Mouse (Mus musculus) E14TG2a.4 (cell line): ENCODE measurements around the gene Inca1.
A peak's percentile ranks its signal among the peaks of the same experiment; 100 is the strongest.

ENCODE experiments used
- H3K27me3 ChIP-seq: 2 replicates; pipeline ENCODE4 v1.6.1; 2014; ENCODE audit warnings: low read length, control low read depth; ENCODE audit not compliant: insufficient read depth
- H3K36me3 ChIP-seq: 2 replicates; pipeline ENCODE4 v1.6.1; 2014; ENCODE audit warnings: low read length, control low read depth; ENCODE audit not compliant: insufficient read depth
- H3K4me1 ChIP-seq: replicated peaks from 2 replicates; pipeline ENCODE4 v1.6.1; 2014; ENCODE audit warnings: low read depth, low read length, control low read depth
- H3K4me3 ChIP-seq: replicated peaks from 2 replicates; pipeline ENCODE4 v1.5.1; 2014; ENCODE audit warnings: mild to moderate bottlenecking, low read length
- H3K9me3 ChIP-seq: 2 replicates; pipeline ENCODE4 v1.6.1; 2014; ENCODE audit warnings: low read length, control low read depth
- CTCF ChIP-seq: conservative IDR thresholded peaks from 2 replicates; pipeline ENCODE4 v1.5.1; 2014; ENCODE audit warnings: low read length
- NANOG ChIP-seq: IDR thresholded peaks from 2 replicates; pipeline ENCODE4 v1.6.1; 2014; ENCODE audit warnings: borderline replicate concordance, low read length, mixed read lengths
- POU5F1 ChIP-seq: IDR thresholded peaks from 2 replicates; pipeline ENCODE4 v1.6.1; 2014; ENCODE audit warnings: low read length, borderline replicate concordance

Inca1 gene

DNA sequence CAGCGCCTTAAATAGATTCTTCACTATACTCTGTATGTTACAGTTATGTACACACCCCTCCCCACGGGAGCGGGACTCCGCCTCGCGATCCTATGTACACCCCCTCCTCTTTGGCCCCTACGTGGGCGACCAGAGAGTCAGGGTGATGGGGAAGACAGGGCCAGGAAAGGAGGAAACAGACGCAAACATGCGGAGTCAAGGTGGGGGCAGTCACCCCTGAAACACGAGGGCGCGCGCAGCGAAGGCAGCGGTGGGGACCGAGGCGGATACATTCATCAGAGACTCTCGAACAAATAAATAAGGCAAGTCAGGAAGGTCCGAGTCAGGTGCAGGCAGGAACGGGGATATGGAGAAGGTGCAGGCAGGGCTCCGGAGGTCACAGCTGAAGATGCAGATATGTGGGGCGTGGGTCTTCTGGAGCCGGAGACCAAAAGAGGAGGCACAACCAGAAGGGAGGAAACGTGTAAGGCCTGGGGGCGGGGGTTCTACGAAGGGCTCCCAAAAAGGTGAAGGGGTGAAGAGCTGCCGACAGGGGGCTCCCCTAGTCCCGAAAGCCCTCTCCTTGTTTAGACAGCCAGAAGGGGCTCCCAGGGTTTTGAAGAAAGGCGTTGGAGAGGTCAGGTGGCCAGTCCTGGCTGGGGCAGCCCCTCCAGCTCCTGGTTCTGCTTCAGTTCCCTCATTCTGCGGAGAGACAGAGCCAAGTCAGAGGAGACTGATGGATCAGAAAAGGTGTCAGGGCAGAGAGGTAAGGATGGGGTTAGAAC is 30.2 kb downstream of the Inca1 start:
- Histone ChIP-seq H3K4me1 (peaks cover 65% of the 10 kb centered on the region), H3K27me3 (no peaks in the 10 kb centered on the region), H3K4me3 (peak overlapping the region; percentile 94), H3K36me3 (peaks cover 49% of the 10 kb centered on the region), H3K9me3 (peaks cover 5% of the 10 kb centered on the region; the same call in 1 of the 2 replicates)
- TF ChIP-seq POU5F1 (no peak), CTCF (peak; percentile 64)

GRCm38 (mm10) chr11:70668771-70669505 is 31.0 kb downstream of the Inca1 start, which contains the start of gene Spag7:
Spag7 (minus strand) TSS chr11:70669416.
- Histone ChIP-seq H3K4me1 (peaks cover 62% of the 10 kb centered on the region), H3K27me3 (no peaks in the 10 kb centered on the region), H3K4me3 (peak within 1 kb of the TSS; percentile 94), H3K9me3 (peaks cover 5% of the 10 kb centered on the region; the same call in 1 of the 2 replicates), H3K36me3 (peaks cover 57% of the 10 kb centered on the region)
- TF ChIP-seq CTCF (no peak), NANOG (no peak; the same call in 1 of the 2 replicates)

DNA sequence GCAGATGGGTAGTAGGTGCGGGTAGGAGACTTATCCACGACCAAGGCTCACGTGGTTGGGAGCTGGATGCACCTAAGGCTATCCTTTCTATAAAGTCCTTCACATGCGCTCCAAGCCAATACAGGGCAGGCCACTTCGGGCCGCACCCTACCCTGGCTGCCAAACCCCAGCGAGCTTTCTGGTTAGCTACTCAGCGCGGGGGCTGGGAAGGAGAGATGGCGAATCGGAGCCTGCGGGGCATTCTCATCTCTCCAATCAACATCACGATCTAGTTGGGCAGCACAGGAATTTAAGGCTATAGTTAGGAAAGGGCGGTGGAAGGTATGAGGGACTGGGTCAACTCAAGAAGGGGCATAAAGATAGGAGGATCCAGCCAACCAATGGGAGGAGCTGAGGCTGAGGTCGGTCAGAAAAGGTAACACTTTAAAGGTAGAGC is 31.6 kb downstream of the Inca1 start:
- TF ChIP-seq CTCF (no peak), POU5F1 (no peak), NANOG (no peak)

GRCm38 (mm10) chr11:70667271-70668150 is 32.4 kb downstream of the Inca1 start:
- TF ChIP-seq NANOG (no peak), CTCF (no peak)
- Histone ChIP-seq H3K9me3 (peaks cover 5% of the 10 kb centered on the region; the same call in 1 of the 2 replicates), H3K4me3 (peak overlapping the region; percentile 94), H3K4me1 (peaks cover 63% of the 10 kb centered on the region), H3K27me3 (no peaks in the 10 kb centered on the region), H3K36me3 (peaks cover 67% of the 10 kb centered on the region)

More for the DNA sequence above, 31.6 kb downstream of the Inca1 start:
- H3K27me3 ChIP-seq: no peaks in the 10 kb centered on the region
- H3K4me3 ChIP-seq: peak overlapping the region; percentile 94
- H3K36me3 ChIP-seq: peaks cover 63% of the 10 kb centered on the region
- peaks cover 5% of the 10 kb centered on the region; the same call in 1 of the 2 replicates for H3K9me3 ChIP-seq
- H3K4me1 ChIP-seq: peaks cover 57% of the 10 kb centered on the region

GRCm38 (mm10) chr11:70666687-70667086 is 33.3 kb downstream of the Inca1 start:
- H3K4me3 ChIP-seq: no peak overlapping the region
- peaks cover 60% of the 10 kb centered on the region for H3K4me1 ChIP-seq
- TF ChIP-seq NANOG (no peak), POU5F1 (no peak), CTCF (no peak)
- peaks cover 5% of the 10 kb centered on the region; the same call in 1 of the 2 replicates for H3K9me3 ChIP-seq
- no peaks in the 10 kb centered on the region for H3K27me3 ChIP-seq
- H3K36me3 ChIP-seq: peaks cover 67% of the 10 kb centered on the region

- peaks cover 54% of the 10 kb centered on the region for H3K4me1 ChIP-seq
- H3K27me3 ChIP-seq: no peaks in the 10 kb centered on the region
Measured at GRCm38 (mm10) chr11:70664741-70665140, 35.2 kb downstream of the Inca1 start.

GRCm38 (mm10) chr11:70663957-70664356 is 36.0 kb downstream of the Inca1 start:
- Histone ChIP-seq H3K9me3 (peaks cover 5% of the 10 kb centered on the region; the same call in 1 of the 2 replicates), H3K4me3 (no peak overlapping the region), H3K4me1 (peaks cover 62% of the 10 kb centered on the region), H3K36me3 (peaks cover 72% of the 10 kb centered on the region), H3K27me3 (no peaks in the 10 kb centered on the region)
- no peak for TF ChIP-seq POU5F1

More at GRCm38 (mm10) chr11:70664741-70665140, 35.2 kb downstream of the Inca1 start:
- H3K9me3 ChIP-seq: peaks cover 5% of the 10 kb centered on the region; the same call in 1 of the 2 replicates
- TF ChIP-seq CTCF (no peak), POU5F1 (no peak), NANOG (no peak)
- H3K4me3 ChIP-seq: no peak overlapping the region
- peaks cover 72% of the 10 kb centered on the region for H3K36me3 ChIP-seq

- H3K4me3 ChIP-seq: no peak overlapping the region
- H3K9me3 ChIP-seq: peaks cover 5% of the 10 kb centered on the region; the same call in 1 of the 2 replicates
- peaks cover 69% of the 10 kb centered on the region for H3K4me1 ChIP-seq
- H3K27me3 ChIP-seq: no peaks in the 10 kb centered on the region
- peaks cover 72% of the 10 kb centered on the region for H3K36me3 ChIP-seq
- TF ChIP-seq NANOG (no peak), CTCF (no peak), POU5F1 (no peak)
Measured at GRCm38 (mm10) chr11:70663101-70663500, 36.9 kb downstream of the Inca1 start.
